Mouse (Mus musculus): ENCODE measurements around the gene Syt2.

Syt2 gene

DNA sequence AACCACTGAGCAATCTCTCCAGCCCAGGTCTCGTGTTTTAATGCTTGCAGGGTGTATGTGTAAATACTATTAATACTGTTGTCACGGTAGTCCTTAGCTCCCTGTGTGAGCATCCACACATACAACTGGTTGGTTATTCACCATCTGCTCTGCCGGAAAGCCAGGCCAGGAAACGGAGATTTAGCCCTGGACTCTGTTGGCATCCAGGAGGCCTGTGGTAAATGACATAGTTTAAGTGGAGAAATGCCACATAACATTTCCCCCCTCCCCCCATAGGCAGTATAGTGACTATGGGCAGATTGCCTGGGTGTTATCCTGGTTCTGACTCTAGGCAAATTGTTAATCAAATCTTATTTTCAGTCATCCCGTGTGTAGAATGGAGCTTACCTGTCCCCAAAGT lies 4.3 kb downstream of the Syt2 start:
- DNase-seq (ENCODE audit: low spot score): no peak

DNA sequence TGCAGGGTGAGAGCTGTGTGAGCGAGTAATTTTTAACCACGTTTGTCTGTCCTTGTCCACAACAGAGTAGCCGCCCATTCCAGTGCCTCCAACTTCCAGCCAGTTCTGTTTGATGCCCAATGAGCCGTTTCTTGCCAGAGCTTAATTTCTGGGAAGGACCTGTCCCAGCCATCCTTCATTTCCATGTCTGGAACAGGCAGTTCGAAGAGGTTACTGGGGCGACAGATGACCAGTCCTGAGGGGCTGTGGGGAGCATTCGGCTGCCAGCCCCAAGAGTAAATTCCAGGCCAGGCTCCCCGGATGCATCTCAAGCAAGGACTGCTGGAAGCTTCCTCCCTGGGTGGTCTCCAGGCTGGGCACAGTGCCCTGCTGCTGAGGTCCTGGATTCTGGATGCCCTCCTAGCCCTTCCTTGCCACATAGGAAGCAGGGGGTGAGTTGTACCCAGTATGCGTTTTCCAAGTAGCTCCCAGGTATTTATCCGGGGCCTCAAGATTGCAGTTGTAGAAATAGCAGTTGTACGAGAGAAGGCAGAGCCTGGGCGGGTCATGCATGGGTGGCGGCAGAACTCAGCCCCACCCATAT lies 4.9 kb downstream of the Syt2 start:
- DNase-seq (ENCODE audit: low spot score): no peak

- no peak for DNase-seq (ENCODE audit: low spot score)
Measured at GRCm38 (mm10) chr1:134651851-134652398, 5.4 kb downstream of the Syt2 start.

- no peak for DNase-seq (ENCODE audit: low spot score)
Measured at GRCm38 (mm10) chr1:134653603-134654257, 7.3 kb downstream of the Syt2 start.

- DNase-seq (ENCODE audit: low spot score): no peak
Measured at GRCm38 (mm10) chr1:134658841-134659240, 12.4 kb downstream of the Syt2 start.

DNA sequence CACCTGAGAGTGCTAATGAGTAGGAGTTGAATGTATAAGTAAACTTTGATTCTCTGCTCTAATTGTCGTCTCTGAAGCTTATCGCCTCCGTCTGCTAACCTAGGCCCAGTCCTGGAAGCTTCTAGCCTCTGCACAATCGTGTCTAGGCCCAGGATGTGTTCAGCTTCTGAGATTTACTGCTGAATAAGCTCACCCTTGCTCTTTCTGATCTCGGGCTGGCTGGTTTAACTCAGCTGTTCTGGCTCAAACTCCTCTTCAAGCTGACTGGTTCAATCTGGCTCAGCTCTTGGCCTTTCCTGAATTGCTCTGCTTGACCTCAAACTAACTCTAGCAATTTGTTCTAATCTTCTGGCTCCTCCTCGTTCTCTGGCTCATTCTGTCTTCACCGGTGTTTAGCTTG lies 13.7 kb downstream of the Syt2 start:
- DNase-seq (ENCODE audit: low spot score): no peak

- DNase-seq (ENCODE audit: low spot score): no peak
Measured at GRCm38 (mm10) chr1:134671234-134672070, 25.0 kb downstream of the Syt2 start.

DNA sequence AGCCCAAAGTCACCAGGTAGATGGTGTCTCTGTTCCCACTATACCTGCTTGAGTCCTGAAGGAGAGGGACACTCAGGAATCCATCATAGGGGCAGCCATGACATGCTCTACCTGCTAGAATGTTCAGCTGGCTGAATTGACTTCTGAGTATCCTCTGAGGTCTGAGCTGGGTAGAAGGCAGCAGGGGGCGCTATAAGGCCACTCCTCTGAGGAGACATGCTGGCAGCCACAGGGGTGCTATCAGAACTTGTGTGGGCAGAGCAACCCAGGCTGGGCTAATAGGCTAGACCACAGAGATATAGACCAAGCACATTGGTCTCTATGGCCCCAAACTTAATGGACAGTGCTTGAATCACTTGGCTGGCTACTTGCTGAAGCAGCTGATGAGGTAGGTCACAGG lies 27.8 kb downstream of the Syt2 start:
- DNase-seq (ENCODE audit: low spot score): no peak

DNA sequence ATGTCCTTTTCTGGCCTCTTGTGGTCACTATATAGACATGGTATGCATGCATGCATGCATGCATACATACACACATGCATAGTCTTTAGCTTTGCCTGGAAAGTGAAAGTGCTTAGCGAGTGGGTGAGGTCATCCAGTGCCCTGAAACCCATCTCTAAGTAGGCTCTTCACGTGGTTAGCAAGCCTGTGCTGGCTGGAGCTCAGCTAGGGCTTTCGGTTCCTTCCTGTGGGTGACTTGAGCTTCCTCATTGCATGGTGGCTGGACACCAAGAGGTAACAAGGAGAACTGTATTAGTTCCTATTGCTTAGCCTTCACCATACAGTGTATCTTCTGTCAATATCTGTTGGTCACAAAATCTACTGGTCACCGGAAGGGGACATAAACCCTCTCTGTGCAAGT lies 33.0 kb downstream of the Syt2 start:
- DNase-seq (ENCODE audit: low spot score): no peak

GRCm38 (mm10) chr1:134680617-134681016 lies 34.1 kb downstream of the Syt2 start:
- no peak for DNase-seq (ENCODE audit: low spot score)

- DNase-seq (ENCODE audit: low spot score): no peak
Measured at GRCm38 (mm10) chr1:134682460-134682859, 36.0 kb downstream of the Syt2 start.

- no peak for DNase-seq (ENCODE audit: low spot score)
Measured at GRCm38 (mm10) chr1:134686834-134687421, 40.5 kb downstream of the Syt2 start.

DNA sequence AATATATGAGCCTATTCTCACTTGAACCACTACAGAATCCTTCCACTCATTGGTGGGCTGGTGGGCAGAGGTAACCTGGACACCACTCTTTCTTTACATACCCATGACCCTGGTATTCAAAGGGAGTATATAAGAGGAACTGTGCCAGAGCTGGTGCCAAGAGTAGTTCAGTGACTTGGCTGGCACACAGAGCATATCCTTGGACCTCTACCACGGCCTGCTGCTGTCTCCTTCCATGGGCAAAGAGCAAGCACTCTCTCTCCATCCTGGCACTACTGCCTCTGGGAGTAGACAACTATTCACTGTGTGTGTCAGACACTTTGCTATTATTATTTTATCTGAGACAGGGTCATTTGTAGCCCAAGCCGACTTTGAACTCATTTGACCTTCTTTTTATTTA lies 49.8 kb downstream of the Syt2 start:
- DNase-seq (ENCODE audit: low spot score): no peak

GRCm38 (mm10) chr1:134697073-134697472 lies 50.6 kb downstream of the Syt2 start:
- no peak for DNase-seq (ENCODE audit: low spot score)

GRCm38 (mm10) chr1:134697522-134698250 lies 51.2 kb downstream of the Syt2 start:
- DNase-seq (ENCODE audit: low spot score): no peak

DNA sequence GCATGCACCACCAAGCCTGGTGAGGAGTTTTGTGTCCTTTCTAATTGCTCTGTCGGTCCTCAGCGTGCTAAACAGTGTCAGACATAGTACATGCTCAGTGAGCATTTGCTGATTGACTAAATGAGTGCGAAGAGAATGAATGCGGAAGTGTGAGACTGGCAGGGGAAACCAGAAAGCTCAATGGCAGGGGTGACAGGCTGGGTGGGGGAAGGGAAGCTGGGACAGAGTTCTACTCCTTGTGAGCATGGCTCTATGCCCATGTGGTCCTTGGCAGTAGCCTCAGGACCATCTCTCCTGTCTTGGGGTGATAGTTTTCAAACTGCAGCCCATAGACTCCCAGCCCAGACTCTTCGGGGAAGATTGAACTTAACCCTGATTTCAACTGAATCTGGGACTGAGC lies 52.0 kb downstream of the Syt2 start:
- DNase-seq (ENCODE audit: low spot score): no peak

- DNase-seq (ENCODE audit: low spot score): no peak
Measured at GRCm38 (mm10) chr1:134699390-134699789, 52.9 kb downstream of the Syt2 start.

- DNase-seq (ENCODE audit: low spot score): no peak
Measured at GRCm38 (mm10) chr1:134700151-134700550, 53.7 kb downstream of the Syt2 start.

DNA sequence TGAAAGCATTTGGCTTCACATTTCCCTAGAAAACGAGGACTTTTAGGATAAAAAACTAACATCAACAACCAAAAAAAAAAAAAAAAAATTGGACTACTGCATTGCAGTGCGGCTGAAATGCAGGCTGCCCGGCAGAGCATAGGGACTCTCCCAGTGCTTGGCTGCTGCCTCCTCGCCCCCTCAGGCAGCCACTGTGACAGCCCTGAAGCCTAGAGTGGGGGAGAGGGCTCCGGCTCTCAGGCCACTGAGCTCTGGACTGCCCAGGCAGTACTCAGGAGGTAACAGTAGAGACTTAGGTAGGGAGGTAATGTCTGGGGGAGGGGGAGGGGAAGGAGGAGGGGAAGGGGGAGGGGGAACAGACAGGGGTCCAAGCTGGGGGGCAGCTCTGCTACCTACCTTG lies 54.2 kb downstream of the Syt2 start:
- no peak for DNase-seq (ENCODE audit: low spot score)

DNA sequence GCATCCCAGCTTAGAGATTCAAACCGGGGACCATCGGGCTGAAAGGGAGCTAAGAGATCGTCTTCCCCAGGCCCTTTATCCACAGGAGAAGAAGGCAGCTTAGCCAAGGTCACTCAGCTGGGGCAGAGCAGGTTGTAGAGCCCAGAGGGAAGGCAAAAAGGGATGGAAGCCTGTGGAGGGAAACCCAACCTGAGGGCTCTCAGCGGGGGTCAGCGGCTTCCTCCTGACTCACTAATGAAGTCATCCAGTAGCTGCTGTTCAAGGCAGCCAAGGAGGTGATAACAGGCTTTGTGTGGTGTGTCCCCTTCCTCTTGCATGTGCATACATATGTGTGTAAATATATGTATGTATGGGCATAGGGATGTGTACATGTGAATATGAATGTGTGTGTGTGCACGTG lies 54.7 kb downstream of the Syt2 start:
- DNase-seq (ENCODE audit: low spot score): no peak

- no peak for DNase-seq (ENCODE audit: low spot score)
Measured at GRCm38 (mm10) chr1:134703232-134703631, 56.8 kb downstream of the Syt2 start.

All from yolk sac, embryonic 10.5 days (tissue).